Mouse (Mus musculus) T-helper 2 cell (primary cell): Measurements from ENCODE around the gene Nsd1.

Experiments
- in situ Hi-C: fragments of 300-600 bp; cut with MboI, MseI; formaldehyde crosslinking; loops from one replicate; pipeline ENCODE4 v1.15.1; 2025; ENCODE audit warnings: high pct_unique_total_duplicates

Nsd1 gene

GRCm38 (mm10) chr13:55252820-55253219 lies 43.2 kb downstream of the Nsd1 start:
- in situ Hi-C loops: no loop called here

GRCm38 (mm10) chr13:55255052-55255652 lies 45.6 kb downstream of the Nsd1 start:
- in situ Hi-C loops: no loop called here

DNA sequence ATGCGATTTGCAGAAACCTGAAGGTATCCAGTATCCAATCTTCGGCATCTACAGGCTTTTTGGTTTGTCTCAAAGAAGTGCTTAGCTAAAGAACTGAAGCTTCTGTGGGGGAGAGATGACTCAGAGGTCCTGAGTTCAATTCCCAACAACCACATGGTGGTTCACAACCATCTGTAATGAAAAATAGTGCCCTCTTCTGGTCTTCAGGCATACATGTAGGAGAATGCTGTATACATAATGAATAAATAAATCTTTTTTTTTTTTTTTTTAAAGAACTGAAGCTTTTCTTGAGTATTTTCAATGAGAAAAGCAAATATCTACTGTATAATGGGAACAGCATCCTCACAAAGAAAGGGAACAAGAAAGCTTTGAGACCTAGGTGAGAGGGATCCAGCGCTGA lies 49.1 kb downstream of the Nsd1 start:
- in situ Hi-C loops: no loop called here

DNA sequence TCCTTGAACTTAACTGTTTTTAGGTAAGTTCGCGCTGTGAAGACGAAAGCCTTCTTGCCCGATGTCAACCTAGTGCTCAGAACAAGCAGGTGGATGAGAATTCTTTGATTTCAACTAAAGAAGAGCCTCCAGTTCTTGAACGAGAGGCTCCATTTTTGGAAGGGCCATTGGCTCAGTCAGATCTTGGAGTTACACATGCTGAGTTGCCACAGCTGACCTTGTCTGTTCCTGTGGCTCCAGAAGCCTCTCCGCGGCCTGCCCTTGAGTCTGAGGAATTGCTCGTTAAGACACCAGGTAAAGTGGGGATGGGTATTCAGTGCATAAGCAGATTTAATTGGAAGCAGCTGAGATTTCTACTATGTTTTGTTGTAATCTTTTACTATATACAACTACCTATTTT lies 51.9 kb downstream of the Nsd1 start:
- in situ Hi-C loops: no loop called here

DNA sequence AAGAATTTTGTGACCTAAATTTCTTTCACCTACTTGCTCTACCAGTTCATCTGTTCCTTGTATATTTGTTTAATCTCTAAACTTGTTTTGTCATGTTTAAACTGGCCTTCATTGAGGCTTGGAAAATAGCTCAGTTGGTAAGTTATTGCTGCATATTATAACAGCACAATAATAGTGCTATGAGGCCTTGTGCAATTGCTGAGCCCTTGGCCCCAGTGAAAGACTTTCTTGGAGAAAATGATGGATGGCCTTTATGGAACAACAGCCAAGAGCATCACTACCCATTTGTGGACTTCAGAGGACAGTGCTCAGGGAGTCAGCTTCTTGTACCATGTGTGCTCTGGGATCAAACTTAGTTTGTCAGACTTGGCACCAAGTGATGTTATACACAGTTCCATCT lies 52.5 kb downstream of the Nsd1 start:
- in situ Hi-C loops: no loop called here

DNA sequence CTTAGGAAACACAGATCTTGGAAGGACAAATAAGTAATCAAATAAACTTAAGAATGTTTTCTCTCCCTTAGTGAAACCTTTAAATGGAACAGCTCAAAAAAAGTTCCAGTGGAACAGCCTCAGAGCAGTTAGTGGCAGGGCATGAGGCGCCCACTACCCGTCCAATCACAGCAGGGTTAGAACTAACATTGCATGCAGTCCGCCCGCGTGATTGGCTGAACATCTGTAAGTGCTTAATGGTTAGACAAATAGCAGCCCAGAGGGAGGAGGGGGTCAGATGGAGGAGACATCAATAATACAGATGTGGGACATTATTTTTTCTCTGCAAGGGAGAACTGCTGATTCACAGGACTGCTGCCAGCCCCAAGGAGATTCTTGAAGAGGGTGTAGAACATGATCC lies 67.6 kb downstream of the Nsd1 start:
- in situ Hi-C loops: no loop called here

GRCm38 (mm10) chr13:55277646-55278045 lies 68.1 kb downstream of the Nsd1 start:
- in situ Hi-C loops: no loop called here

GRCm38 (mm10) chr13:55288854-55289253 lies 79.3 kb downstream of the Nsd1 start:
- in situ Hi-C loops: no loop called here

DNA sequence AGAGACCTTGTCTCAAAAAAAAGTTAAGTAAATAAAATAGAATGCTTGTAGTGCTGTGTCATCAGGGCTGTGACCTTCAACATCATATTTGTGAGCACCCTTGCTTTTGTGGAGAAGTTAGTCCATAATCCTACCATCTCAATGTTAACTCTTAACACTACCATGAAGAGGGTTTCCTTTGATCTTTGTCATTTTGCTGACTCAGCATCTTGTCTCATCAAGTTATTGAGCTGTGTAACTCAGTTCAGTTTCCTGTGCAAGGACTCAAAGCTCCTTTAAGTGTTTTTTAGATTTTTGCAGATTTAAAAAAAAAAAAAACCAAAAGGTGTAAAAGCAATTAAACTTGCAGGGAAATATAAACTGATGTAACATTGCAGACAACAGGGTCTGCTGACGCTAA lies 87.2 kb downstream of the Nsd1 start:
- in situ Hi-C loops: no loop called here

DNA sequence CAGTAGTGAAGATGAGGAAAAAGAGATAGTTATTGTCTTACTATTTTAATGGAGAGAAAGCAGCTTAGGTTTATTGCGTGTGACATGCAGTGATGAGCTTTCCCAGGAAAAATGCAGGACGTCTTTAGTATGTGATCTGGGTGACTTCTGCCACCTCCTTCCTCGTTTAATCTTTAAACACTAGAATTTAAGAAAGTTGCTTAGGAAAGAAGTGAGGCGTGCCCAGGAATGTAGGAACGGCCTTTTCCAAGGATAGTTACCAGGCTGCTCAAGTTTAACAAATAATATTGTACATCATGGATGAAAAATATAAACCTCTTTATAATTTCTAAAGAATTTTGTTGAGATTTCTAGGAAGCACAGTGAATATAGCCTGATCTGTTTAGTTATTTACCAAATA lies 91.3 kb downstream of the Nsd1 start:
- in situ Hi-C loops: no loop called here

GRCm38 (mm10) chr13:55312028-55312630 lies 102.5 kb downstream of the Nsd1 start:
- in situ Hi-C loops: loop anchor here (10.0 kb wide), 1 partner anchor 77 kb away; no protein-coding TSS in a partner anchor

GRCm38 (mm10) chr13:55313051-55313450 lies 103.5 kb downstream of the Nsd1 start:
- in situ Hi-C loops: loop anchor here (10.0 kb wide), 1 partner anchor 78 kb away; no protein-coding TSS in a partner anchor

DNA sequence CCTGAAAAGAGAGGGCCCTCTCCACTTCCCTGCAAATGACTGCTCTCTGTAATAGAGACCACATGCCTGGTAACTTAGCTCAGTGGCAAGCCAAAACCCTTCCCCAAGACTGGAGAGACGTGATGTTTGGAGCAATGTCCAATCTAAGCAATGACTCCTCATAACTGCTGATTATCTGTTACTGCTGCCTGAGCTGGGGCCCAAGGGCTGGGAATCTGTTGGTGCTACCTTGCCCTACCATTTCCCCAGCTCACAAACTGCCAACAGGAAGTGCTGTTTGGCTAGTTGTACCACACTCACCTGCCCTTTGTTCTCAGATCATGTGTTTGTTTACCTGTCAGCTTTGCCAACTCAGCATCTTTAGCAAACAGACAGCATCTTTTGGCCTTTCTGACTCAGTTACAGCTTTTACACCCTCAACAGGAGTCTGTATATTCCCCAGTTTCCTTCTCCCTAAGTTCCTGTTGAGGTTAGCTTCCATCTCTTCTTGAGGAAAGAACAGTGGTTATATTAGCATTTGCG lies 105.4 kb downstream of the Nsd1 start:
- in situ Hi-C loops: loop anchor here (10.0 kb wide), 1 partner anchor 80 kb away; no protein-coding TSS in a partner anchor

- in situ Hi-C loops: loop anchor here (10.0 kb wide), 1 partner anchor 84 kb away; no protein-coding TSS in a partner anchor
These were observed 108.8 kb downstream of the Nsd1 start for GRCm38 (mm10) chr13:55318351-55318750.

DNA sequence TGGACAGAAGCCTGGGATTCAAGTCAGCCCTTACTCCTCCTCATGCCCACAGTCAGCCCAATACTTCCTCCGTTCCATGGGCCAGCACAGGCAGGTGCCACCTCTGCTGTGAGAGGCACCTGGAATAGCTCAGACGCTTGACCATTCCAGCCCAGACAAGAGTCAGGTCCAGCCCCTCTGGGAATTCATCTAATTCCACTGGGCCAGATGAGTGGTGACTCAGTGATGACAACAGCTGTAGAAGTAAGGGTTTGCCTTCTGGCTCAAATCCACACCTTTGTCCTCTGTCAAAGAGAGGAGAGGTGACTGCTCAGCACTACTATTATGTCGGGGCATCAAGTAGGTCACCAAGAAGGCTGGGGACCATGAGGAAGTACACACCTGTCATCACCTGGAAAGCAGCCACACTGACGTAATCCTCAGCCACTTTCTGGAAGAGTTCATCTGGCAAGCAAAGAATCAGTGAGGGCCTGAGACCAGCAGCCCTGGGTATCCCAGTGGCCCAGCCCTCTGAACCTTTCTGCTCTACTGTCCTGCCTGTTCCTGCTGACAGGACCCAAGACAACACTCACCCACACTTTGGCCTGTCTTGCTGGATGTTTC lies 110.5 kb downstream of the Nsd1 start, which contains the start of gene Prelid1:
TSS of gene Prelid1 (plus strand) at position 570 of the 603 bp plus-strand sequence.
- in situ Hi-C loops: loop anchor here (10.0 kb wide), 2 partner anchors 85 to 215 kb away; partner anchors contain the start of genes Uimc1 and Zfp346

DNA sequence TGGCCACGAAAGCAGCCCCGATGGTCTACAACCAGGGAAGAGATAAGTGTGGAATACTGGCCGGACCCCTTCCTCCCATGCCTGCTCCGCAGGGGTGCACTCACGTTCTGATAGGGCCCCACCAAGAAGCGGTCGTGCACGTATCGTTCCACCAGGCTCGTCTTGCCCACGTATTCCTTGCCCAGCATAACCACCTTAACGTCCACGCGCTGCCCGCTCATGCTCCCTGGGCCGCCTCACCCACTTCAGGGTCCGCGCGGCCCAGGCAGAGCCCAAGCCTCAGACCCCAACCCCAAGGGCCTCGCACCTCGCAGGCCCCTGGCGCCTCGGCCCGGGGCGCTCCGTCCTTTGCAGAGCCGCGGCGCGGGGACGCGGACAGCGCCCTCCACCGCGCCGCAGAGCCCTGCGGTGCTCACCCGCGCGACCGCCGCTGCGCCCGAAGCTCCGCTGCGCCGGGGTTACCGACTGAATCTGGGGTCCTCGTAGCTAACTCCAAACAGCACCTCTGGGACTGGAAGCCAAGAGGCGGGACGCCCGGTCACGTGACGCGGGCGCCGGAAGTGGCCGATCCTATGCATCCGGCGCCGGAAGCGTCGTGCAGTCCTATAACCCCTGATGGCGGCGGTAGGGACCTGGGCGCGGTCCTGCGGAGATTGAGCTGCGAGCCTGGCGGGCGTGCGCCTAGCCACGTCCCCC lies 112.0 kb downstream of the Nsd1 start, which contains the start of gene Rab24:
TSS of gene Rab24 (minus strand) at position 513 of the 696 bp plus-strand sequence.
- in situ Hi-C loops: loop anchor here (10.0 kb wide), 1 partner anchor 217 kb away; the partner anchor contains the start of genes Uimc1 and Zfp346

DNA sequence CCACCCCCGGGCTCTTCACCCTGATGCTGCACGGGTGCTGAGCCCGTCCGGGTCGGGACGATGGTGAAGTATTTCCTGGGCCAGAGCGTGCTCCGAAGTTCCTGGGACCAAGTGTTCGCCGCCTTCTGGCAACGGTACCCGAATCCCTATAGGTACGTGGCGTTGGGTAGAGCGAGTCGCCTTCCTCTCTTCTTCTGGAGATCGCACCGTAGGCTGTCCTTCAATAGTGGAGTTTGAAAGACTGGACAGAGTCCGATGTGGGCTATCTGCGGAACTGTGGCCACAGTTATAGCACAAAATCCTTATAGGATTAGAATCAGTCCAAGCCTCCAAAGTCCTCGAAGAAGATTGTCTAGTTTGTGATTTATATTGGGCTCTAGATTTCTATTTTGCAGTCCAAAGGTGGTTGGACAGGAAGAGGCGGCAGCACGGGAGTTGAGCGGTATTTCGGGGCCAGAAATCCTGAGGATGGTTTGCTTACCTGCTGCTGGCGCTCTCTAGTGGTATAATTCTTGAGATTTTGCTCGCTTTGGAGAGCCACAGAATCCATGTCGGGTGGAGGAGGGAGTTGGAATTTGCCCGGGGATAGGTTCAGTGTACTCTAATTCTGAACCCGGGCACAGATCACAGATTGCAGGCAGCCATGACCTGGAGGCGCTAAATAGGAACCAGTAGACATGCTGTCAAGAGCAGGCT lies 112.7 kb downstream of the Nsd1 start:
- in situ Hi-C loops: loop anchor here (10.0 kb wide), 1 partner anchor 217 kb away; the partner anchor contains the start of genes Uimc1 and Zfp346

GRCm38 (mm10) chr13:55325596-55325995 lies 116.0 kb downstream of the Nsd1 start:
- in situ Hi-C loops: loop anchor here (10.0 kb wide), 1 partner anchor 221 kb away; the partner anchor contains the start of genes Uimc1 and Zfp346

DNA sequence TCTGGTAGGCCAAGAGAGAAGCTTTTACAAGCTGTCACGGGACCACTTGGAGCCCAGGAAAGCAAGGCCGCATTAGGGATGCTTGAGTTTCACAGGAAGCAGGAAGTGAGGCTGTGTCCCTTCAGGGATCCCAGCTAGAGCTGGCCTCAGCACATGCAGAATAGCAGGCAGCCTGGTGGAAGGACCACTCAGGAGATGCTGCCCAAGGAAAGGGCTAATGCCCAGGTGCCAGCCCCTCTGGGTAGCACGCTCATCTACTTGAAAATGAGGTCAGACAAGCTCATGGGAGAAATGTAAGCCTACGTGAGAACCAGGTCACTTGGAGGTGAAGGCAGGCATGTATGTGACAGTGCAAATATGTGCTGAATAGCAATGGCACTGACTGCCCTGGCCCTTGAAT lies 117.6 kb downstream of the Nsd1 start:
- in situ Hi-C loops: loop anchor here (10.0 kb wide), 1 partner anchor 222 kb away; the partner anchor contains the start of genes Uimc1 and Zfp346

- in situ Hi-C loops: loop anchor here (10.0 kb wide), 1 partner anchor 223 kb away; the partner anchor contains the start of genes Uimc1 and Zfp346
These were observed 118.1 kb downstream of the Nsd1 start for GRCm38 (mm10) chr13:55327633-55328032.

DNA sequence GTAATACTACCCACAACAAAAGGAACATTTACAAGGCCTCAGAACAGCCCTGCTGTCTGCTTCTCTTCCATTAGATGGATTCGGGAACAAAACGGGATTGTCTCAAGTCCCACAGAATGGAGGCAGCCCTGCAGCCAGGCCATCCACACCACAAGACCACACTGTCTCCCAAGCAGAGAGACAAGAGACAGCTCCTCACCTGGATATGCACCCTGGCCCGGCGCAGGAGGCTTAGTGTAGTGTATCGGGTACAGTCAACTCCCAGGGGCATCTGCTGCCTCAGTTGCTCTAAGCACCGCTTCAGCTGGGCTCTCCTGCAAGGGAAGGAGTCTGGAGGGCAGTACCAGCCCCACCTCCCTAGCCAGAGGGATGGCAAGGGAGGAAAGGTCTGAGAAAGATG lies 118.6 kb downstream of the Nsd1 start:
- in situ Hi-C loops: loop anchor here (10.0 kb wide), 1 partner anchor 223 kb away; the partner anchor contains the start of genes Uimc1 and Zfp346
